Mouse (Mus musculus): ENCODE results near the gene Sox6. TPM values are rescaled to one million over a fixed set of nuclear protein-coding genes. Genes with fewer than 3 reads are reported as not detected.

The Sox6 gene
- polyA plus RNA-seq, 1 experiment from 2014 or later = 39.1 TPM

- Histone ChIP-seq H3K4me2 (ENCODE audit: low read length) (no peak overlapping the region), H3K9me3 (ENCODE audit: control insufficient read depth, low read length) (no peaks in the 10 kb centered on the region), H3K36me3 (ENCODE audit: control insufficient read depth, insufficient read depth, low read length) (no peaks in the 10 kb centered on the region), H3K4me1 (ENCODE audit: control insufficient read depth in 2 of 2, insufficient read depth in 2 of 2, low read length in 2 of 2) (peaks cover 5 to 7% of the 10 kb centered on the region in 2 experiments; a peak in 2 of 4 replicates), H3K27me3 (ENCODE audit: control insufficient read depth, insufficient read depth, low read length) (no peaks in the 10 kb centered on the region), H3K9ac (ENCODE audit: low read length) (no peak overlapping the region), H3K4me3 (ENCODE audit: control insufficient read depth in 1 of 2, insufficient read depth in 1 of 2, low read depth in 1 of 2, low read length in 2 of 2) (no peak overlapping the region), H3K27ac (replicated peaks in 1 of 2; ENCODE audit: control insufficient read depth in 1 of 2, insufficient read depth in 1 of 2, low read depth in 2 of 2, low read length in 2 of 2) (no peak overlapping the region)
- no peak for ATAC-seq (ENCODE audit: insufficient number of reproducible peaks, insufficient read depth, low FRiP score, low read depth)
- WGBS = 78% methylated on average over 6 of the region's 6 CpGs
Observed at GRCm38 (mm10) chr7:115506385-115506784, 532.2 kb downstream of the Sox6 start.

- Histone ChIP-seq H3K27ac (replicated peaks in 1 of 2; ENCODE audit: control insufficient read depth in 1 of 2, insufficient read depth in 1 of 2, low read depth in 2 of 2, low read length in 2 of 2) (no peak overlapping the region), H3K27me3 (ENCODE audit: control insufficient read depth, insufficient read depth, low read length) (no peaks in the 10 kb centered on the region)
Observed at GRCm38 (mm10) chr7:115501497-115501896, 537.1 kb downstream of the Sox6 start.

GRCm38 (mm10) chr7:115500825-115501224, 537.8 kb downstream of the Sox6 start:
- Histone ChIP-seq H3K36me3 (ENCODE audit: control insufficient read depth, insufficient read depth, low read length) (no peaks in the 10 kb centered on the region), H3K9ac (ENCODE audit: low read length) (no peak overlapping the region), H3K27ac (replicated peaks in 1 of 2; ENCODE audit: control insufficient read depth in 1 of 2, insufficient read depth in 1 of 2, low read depth in 2 of 2, low read length in 2 of 2) (no peak overlapping the region), H3K9me3 (ENCODE audit: control insufficient read depth, low read length) (no peaks in the 10 kb centered on the region), H3K4me3 (ENCODE audit: control insufficient read depth in 1 of 2, insufficient read depth in 1 of 2, low read depth in 1 of 2, low read length in 2 of 2) (no peak overlapping the region), H3K4me1 (ENCODE audit: control insufficient read depth in 2 of 2, insufficient read depth in 2 of 2, low read length in 2 of 2) (peaks cover 0 to 4% of the 10 kb centered on the region in 2 experiments; a peak in 2 of 4 replicates), H3K27me3 (ENCODE audit: control insufficient read depth, insufficient read depth, low read length) (no peaks in the 10 kb centered on the region), H3K4me2 (ENCODE audit: low read length) (no peak overlapping the region)
- ATAC-seq (ENCODE audit: insufficient number of reproducible peaks, insufficient read depth, low FRiP score, low read depth) = no peak

More at GRCm38 (mm10) chr7:115501497-115501896, 537.1 kb downstream of the Sox6 start:
- peaks cover 0 to 4% of the 10 kb centered on the region in 2 experiments; a peak in 2 of 4 replicates for H3K4me1 ChIP-seq (ENCODE audit: control insufficient read depth in 2 of 2, insufficient read depth in 2 of 2, low read length in 2 of 2)
- 55% methylated on average over 3 of the region's 3 CpGs for WGBS
- no peak for ATAC-seq (ENCODE audit: insufficient number of reproducible peaks, insufficient read depth, low FRiP score, low read depth)
- H3K36me3 ChIP-seq (ENCODE audit: control insufficient read depth, insufficient read depth, low read length) = no peaks in the 10 kb centered on the region
- H3K9me3 ChIP-seq (ENCODE audit: control insufficient read depth, low read length) = no peaks in the 10 kb centered on the region
- H3K4me2 ChIP-seq (ENCODE audit: low read length) = no peak overlapping the region
- no peak overlapping the region for H3K4me3 ChIP-seq (ENCODE audit: control insufficient read depth in 1 of 2, insufficient read depth in 1 of 2, low read depth in 1 of 2, low read length in 2 of 2)
- H3K9ac ChIP-seq (ENCODE audit: low read length) = no peak overlapping the region

- no peak overlapping the region for H3K9ac ChIP-seq (ENCODE audit: low read length)
- no peak for ATAC-seq (ENCODE audit: insufficient number of reproducible peaks, insufficient read depth, low FRiP score, low read depth)
- H3K27ac ChIP-seq (replicated peaks in 1 of 2; ENCODE audit: control insufficient read depth in 1 of 2, insufficient read depth in 1 of 2, low read depth in 2 of 2, low read length in 2 of 2) = no peak overlapping the region
- H3K36me3 ChIP-seq (ENCODE audit: control insufficient read depth, insufficient read depth, low read length) = no peaks in the 10 kb centered on the region
- no peak overlapping the region for H3K4me2 ChIP-seq (ENCODE audit: low read length)
- H3K4me3 ChIP-seq (ENCODE audit: control insufficient read depth in 1 of 2, insufficient read depth in 1 of 2, low read depth in 1 of 2, low read length in 2 of 2) = no peak overlapping the region
- no peaks in the 10 kb centered on the region for H3K27me3 ChIP-seq (ENCODE audit: control insufficient read depth, insufficient read depth, low read length)
- no peaks in the 10 kb centered on the region for H3K9me3 ChIP-seq (ENCODE audit: control insufficient read depth, low read length)
- 54% methylated on average over 7 of the region's 7 CpGs for WGBS
- H3K4me1 ChIP-seq (ENCODE audit: control insufficient read depth in 2 of 2, insufficient read depth in 2 of 2, low read length in 2 of 2) = peaks cover 0 to 4% of the 10 kb centered on the region in 2 experiments; a peak in 2 of 4 replicates
Observed at GRCm38 (mm10) chr7:115500170-115500569, 538.4 kb downstream of the Sox6 start.

- Histone ChIP-seq H3K4me2 (ENCODE audit: low read length) (no peak overlapping the region), H3K27me3 (ENCODE audit: control insufficient read depth, insufficient read depth, low read length) (no peaks in the 10 kb centered on the region), H3K36me3 (ENCODE audit: control insufficient read depth, insufficient read depth, low read length) (peaks cover 5% of the 10 kb centered on the region; the same call in 1 of the 2 replicates), H3K9me3 (ENCODE audit: control insufficient read depth, low read length) (no peaks in the 10 kb centered on the region), H3K4me3 (ENCODE audit: control insufficient read depth in 1 of 2, insufficient read depth in 1 of 2, low read depth in 1 of 2, low read length in 2 of 2) (no peak overlapping the region), H3K27ac (replicated peaks in 1 of 2; ENCODE audit: control insufficient read depth in 1 of 2, insufficient read depth in 1 of 2, low read depth in 2 of 2, low read length in 2 of 2) (no peak overlapping the region), H3K4me1 (ENCODE audit: control insufficient read depth in 2 of 2, insufficient read depth in 2 of 2, low read length in 2 of 2) (no peaks in the 10 kb centered on the region), H3K9ac (ENCODE audit: low read length) (no peak overlapping the region)
- no peak for ATAC-seq (ENCODE audit: insufficient number of reproducible peaks, insufficient read depth, low FRiP score, low read depth)
- WGBS = 89% methylated on average over 5 of the region's 5 CpGs
Observed at GRCm38 (mm10) chr7:115491721-115492120, 546.9 kb downstream of the Sox6 start.

- H3K9ac ChIP-seq (ENCODE audit: low read length) = no peak overlapping the region
- no peak overlapping the region for H3K4me3 ChIP-seq (ENCODE audit: control insufficient read depth in 1 of 2, insufficient read depth in 1 of 2, low read depth in 1 of 2, low read length in 2 of 2)
- peaks cover 13% of the 10 kb centered on the region for H3K36me3 ChIP-seq (ENCODE audit: control insufficient read depth, insufficient read depth, low read length)
- H3K27me3 ChIP-seq (ENCODE audit: control insufficient read depth, insufficient read depth, low read length) = no peaks in the 10 kb centered on the region
- no peak for ATAC-seq (ENCODE audit: insufficient number of reproducible peaks, insufficient read depth, low FRiP score, low read depth)
- no peak overlapping the region for H3K4me2 ChIP-seq (ENCODE audit: low read length)
- no peaks in the 10 kb centered on the region for H3K4me1 ChIP-seq (ENCODE audit: control insufficient read depth in 2 of 2, insufficient read depth in 2 of 2, low read length in 2 of 2)
- WGBS = 52% methylated on average over 10 of the region's 10 CpGs
- H3K9me3 ChIP-seq (ENCODE audit: control insufficient read depth, low read length) = no peaks in the 10 kb centered on the region
- no peak overlapping the region for H3K27ac ChIP-seq (replicated peaks in 1 of 2; ENCODE audit: control insufficient read depth in 1 of 2, insufficient read depth in 1 of 2, low read depth in 2 of 2, low read length in 2 of 2)
Observed at GRCm38 (mm10) chr7:115489608-115490007, 549.0 kb downstream of the Sox6 start.

- Histone ChIP-seq H3K27me3 (ENCODE audit: control insufficient read depth, insufficient read depth, low read length) (no peaks in the 10 kb centered on the region), H3K4me1 (ENCODE audit: control insufficient read depth in 2 of 2, insufficient read depth in 2 of 2, low read length in 2 of 2) (no peaks in the 10 kb centered on the region), H3K9ac (ENCODE audit: low read length) (no peak overlapping the region), H3K36me3 (ENCODE audit: control insufficient read depth, insufficient read depth, low read length) (peaks cover 13% of the 10 kb centered on the region), H3K4me2 (ENCODE audit: low read length) (no peak overlapping the region), H3K4me3 (ENCODE audit: control insufficient read depth in 1 of 2, insufficient read depth in 1 of 2, low read depth in 1 of 2, low read length in 2 of 2) (no peak overlapping the region), H3K9me3 (ENCODE audit: control insufficient read depth, low read length) (no peaks in the 10 kb centered on the region), H3K27ac (replicated peaks in 1 of 2; ENCODE audit: control insufficient read depth in 1 of 2, insufficient read depth in 1 of 2, low read depth in 2 of 2, low read length in 2 of 2) (no peak overlapping the region)
- ATAC-seq (ENCODE audit: insufficient number of reproducible peaks, insufficient read depth, low FRiP score, low read depth) = no peak
- 89% methylated on average over 12 of the region's 12 CpGs for WGBS
Observed at GRCm38 (mm10) chr7:115486431-115486830, 552.2 kb downstream of the Sox6 start.
